Mouse (Mus musculus) MEL (cell line): ENCODE measurements at regions not wholly inside any gene's neighbourhood (a gene's known extent, or its start where the extent isn't known, plus 50 kb on each side); places are given as distances from the start of the nearest gene placed in this dataset.

Experiments used
- DNase-seq: peaks from one replicate; pipeline ENCODE4 v3.0.0; 2011; ENCODE audit warnings: low read depth, low spot score
- H3K27ac ChIP-seq: 2 replicates; pipeline ENCODE4 v1.5.1; 2012; ENCODE audit warnings: low read depth, mild to moderate bottlenecking, control low read depth, low read length, moderate library complexity; ENCODE audit not compliant: control insufficient read depth
- H3K27me3 ChIP-seq, 2 experiments: fragments of 150-350 bp in 1 of 2; sonication (generic) in 1 of 2; 2 replicates each; pipeline ENCODE4 v1.6.1; 2012; ENCODE audit warnings: low read length in 2 of 2, mild to moderate bottlenecking in 2 of 2, improper control_type of control experiment in 1 of 2, moderate library complexity in 1 of 2; ENCODE audit not compliant: insufficient read depth in 2 of 2, control insufficient read depth in 1 of 2
- H3K36me3 ChIP-seq, 2 experiments: 2 replicates each; pipeline ENCODE4 v1.6.1; 2012 to 2014; ENCODE audit warnings: low read length in 2 of 2, improper control_type of control experiment in 1 of 2, inconsistent platforms in 1 of 2, mild to moderate bottlenecking in 1 of 2; ENCODE audit not compliant: insufficient read depth in 2 of 2, control insufficient read depth in 1 of 2
- H3K4me1 ChIP-seq, 2 experiments: fragments of 150-350 bp in 1 of 2; sonication (generic) in 1 of 2; 2 replicates each; pipeline ENCODE4 v1.6.1; 2012; ENCODE audit warnings: low read length in 2 of 2, improper control_type of control experiment in 1 of 2, mild to moderate bottlenecking in 1 of 2; ENCODE audit not compliant: insufficient read depth in 2 of 2, control insufficient read depth in 1 of 2
- H3K4me3 ChIP-seq, 2 experiments: fragments of 150-350 bp in 1 of 2; sonication (generic) in 1 of 2; 2 replicates each; pipeline ENCODE4 v1.5.1; 2012; ENCODE audit warnings: low read depth in 2 of 2, low read length in 2 of 2, mild to moderate bottlenecking in 2 of 2, moderate library complexity in 2 of 2, control low read depth in 1 of 2, improper control_type of control experiment in 1 of 2; ENCODE audit not compliant: control insufficient read depth in 1 of 2, insufficient read depth in 1 of 2
- H3K79me2 ChIP-seq: 2 replicates; pipeline ENCODE4 v1.6.1; 2012; ENCODE audit warnings: mild to moderate bottlenecking, low read length, moderate library complexity; ENCODE audit not compliant: control insufficient read depth, poor library complexity, insufficient read depth
- H3K9ac ChIP-seq: 2 replicates; pipeline ENCODE4 v1.6.1; 2012; ENCODE audit warnings: low read depth, mild to moderate bottlenecking, control low read depth, low read length, moderate library complexity; ENCODE audit not compliant: control insufficient read depth, poor library complexity, severe bottlenecking
- H3K9me3 ChIP-seq: fragments of 150-350 bp; sonication (generic); replicated peaks from 2 replicates; pipeline ENCODE4 v1.6.1; 2012; ENCODE audit warnings: mild to moderate bottlenecking, low read length, improper control_type of control experiment, moderate library complexity; ENCODE audit not compliant: insufficient read depth
- BHLHE40 ChIP-seq: IDR thresholded peaks from 2 replicates; pipeline ENCODE4 v1.6.1; 2012; ENCODE audit warnings: low read depth, mild to moderate bottlenecking, inconsistent platforms, low read length, improper control_type of control experiment, borderline replicate concordance
- CHD2 ChIP-seq: IDR thresholded peaks from 2 replicates; pipeline ENCODE4 v1.6.1; 2011; ENCODE audit warnings: low read length, improper control_type of control experiment
- E2F4 ChIP-seq: IDR thresholded peaks from 2 replicates; pipeline ENCODE4 v1.6.1; 2011; ENCODE audit warnings: low read depth, low read length, improper control_type of control experiment, borderline replicate concordance
- GABPA ChIP-seq: IDR thresholded peaks from 2 replicates; pipeline ENCODE4 v1.6.1; 2012; ENCODE audit warnings: low read depth, mild to moderate bottlenecking, inconsistent platforms, low read length, improper control_type of control experiment, moderate library complexity
- GATA1 ChIP-seq: IDR thresholded peaks from 2 replicates; pipeline ENCODE4 v1.6.1; 2011; ENCODE audit warnings: low read depth, low read length, improper control_type of control experiment
- HCFC1 ChIP-seq: IDR thresholded peaks from 2 replicates; pipeline ENCODE4 v1.6.1; 2012; ENCODE audit warnings: low read depth, mild to moderate bottlenecking, inconsistent platforms, low read length, improper control_type of control experiment, moderate library complexity
- MAFK ChIP-seq: IDR thresholded peaks from 2 replicates; pipeline ENCODE4 v1.6.1; 2011; ENCODE audit warnings: low read depth, mild to moderate bottlenecking, low read length, improper control_type of control experiment, borderline replicate concordance
- MAX ChIP-seq: IDR thresholded peaks from 2 replicates; pipeline ENCODE4 v1.6.1; 2011; ENCODE audit warnings: low read length, improper control_type of control experiment
- MEF2A ChIP-seq: IDR thresholded peaks from 2 replicates; pipeline ENCODE4 v1.6.1; 2014; ENCODE audit warnings: low read depth, mild to moderate bottlenecking, inconsistent platforms, low read length, improper control_type of control experiment; ENCODE audit not compliant: poor library complexity, insufficient replicate concordance, severe bottlenecking; ENCODE audit errors: extremely low read depth
- MXI1 ChIP-seq: IDR thresholded peaks from 2 replicates; pipeline ENCODE4 v1.6.1; 2011; ENCODE audit warnings: mild to moderate bottlenecking, low read depth, low read length, improper control_type of control experiment
- MYB ChIP-seq: IDR thresholded peaks from 2 replicates; pipeline ENCODE4 v1.6.1; 2011; ENCODE audit warnings: mild to moderate bottlenecking, low read depth, low read length, improper control_type of control experiment
- MYC ChIP-seq: IDR thresholded peaks from 2 replicates; pipeline ENCODE4 v1.6.1; 2011; ENCODE audit warnings: low read depth, mild to moderate bottlenecking, low read length, improper control_type of control experiment, moderate library complexity
- NELFE ChIP-seq: IDR thresholded peaks from 2 replicates; pipeline ENCODE4 v1.6.1; 2011; ENCODE audit warnings: low read depth, low read length, improper control_type of control experiment
- POLR2A ChIP-seq, 2 experiments: IDR thresholded peaks; 2 replicates each; pipeline ENCODE4 v1.6.1; 2011 to 2012; ENCODE audit warnings: low read length in 2 of 2, mild to moderate bottlenecking in 2 of 2, control low read depth in 1 of 2, improper control_type of control experiment in 1 of 2, low read depth in 1 of 2, moderate library complexity in 1 of 2; ENCODE audit not compliant: control insufficient read depth in 1 of 2, insufficient read depth in 1 of 2, poor library complexity in 1 of 2
- RAD21 ChIP-seq: IDR thresholded peaks from 2 replicates; pipeline ENCODE4 v1.6.1; 2011; ENCODE audit warnings: mild to moderate bottlenecking, low read depth, low read length, improper control_type of control experiment
- TBP ChIP-seq: IDR thresholded peaks from 2 replicates; pipeline ENCODE4 v1.8.0; 2011; ENCODE audit warnings: low read depth, low read length, improper control_type of control experiment
- TCF12 ChIP-seq: IDR thresholded peaks from 2 replicates; pipeline ENCODE4 v1.6.1; 2014; ENCODE audit warnings: low read depth, mild to moderate bottlenecking, inconsistent platforms, low read length, improper control_type of control experiment, moderate library complexity
- UBTF ChIP-seq: IDR thresholded peaks from 2 replicates; pipeline ENCODE4 v1.6.1; 2012; ENCODE audit warnings: low read depth, mild to moderate bottlenecking, inconsistent platforms, low read length, improper control_type of control experiment, moderate library complexity, borderline replicate concordance; ENCODE audit not compliant: insufficient read depth
- USF2 ChIP-seq, 2 experiments: IDR thresholded peaks; 2 replicates each; pipeline ENCODE4 v1.6.1; 2011 to 2012; ENCODE audit warnings: improper control_type of control experiment in 2 of 2, low read length in 2 of 2, borderline replicate concordance in 1 of 2, inconsistent platforms in 1 of 2, low read depth in 1 of 2, mild to moderate bottlenecking in 1 of 2; ENCODE audit not compliant: insufficient read depth in 1 of 2
- ZC3H11A ChIP-seq: IDR thresholded peaks from 2 replicates; pipeline ENCODE4 v1.6.1; 2012; ENCODE audit warnings: low read depth, mild to moderate bottlenecking, inconsistent platforms, low read length, improper control_type of control experiment
- ZKSCAN1 ChIP-seq: IDR thresholded peaks from 2 replicates; pipeline ENCODE4 v1.6.1; 2012; ENCODE audit warnings: low read depth, mild to moderate bottlenecking, inconsistent platforms, low read length, improper control_type of control experiment, moderate library complexity
- ZNF384 ChIP-seq: IDR thresholded peaks from 2 replicates; pipeline ENCODE4 v1.6.1; 2012; ENCODE audit warnings: low read depth, mild to moderate bottlenecking, inconsistent platforms, low read length, improper control_type of control experiment

- DNase-seq = no peak
These were observed 269.5 kb upstream of the Tle3 start for GRCm38 (mm10) chr9:61102451-61103358.

GRCm38 (mm10) chr9:61105550-61106280, 266.5 kb upstream of the Tle3 start:
- TF ChIP-seq NELFE (no peak), ZKSCAN1 (no peak), UBTF (no peak), CHD2 (no peak), MYC (no peak), MEF2A (no peak), RAD21 (no peak), MAFK (no peak)
- Histone ChIP-seq H3K79me2 (no peaks in the 10 kb centered on the region), H3K9ac (no peak overlapping the region), H3K4me1 (no peaks in the 10 kb centered on the region), H3K27ac (no peak overlapping the region), H3K27me3 (peaks cover 0 to 2% of the 10 kb centered on the region in 2 experiments; a peak in 2 of 4 replicates), H3K9me3 (no peaks in the 10 kb centered on the region), H3K36me3 (no peaks in the 10 kb centered on the region), H3K4me3 (no peak overlapping the region)
- peak; percentile 11 for DNase-seq

More at GRCm38 (mm10) chr9:61102451-61103358, 269.5 kb upstream of the Tle3 start:
- no peaks in the 10 kb centered on the region; a peak in 2 of 4 replicates for H3K27me3 ChIP-seq
- no peak overlapping the region for H3K4me3 ChIP-seq
- no peaks in the 10 kb centered on the region for H3K79me2 ChIP-seq
- no peak overlapping the region for H3K27ac ChIP-seq
- no peaks in the 10 kb centered on the region for H3K36me3 ChIP-seq
- TF ChIP-seq MXI1 = no peak
- TF ChIP-seq HCFC1 = no peak
- no peak for TF ChIP-seq TCF12
- no peak for TF ChIP-seq BHLHE40
- TF ChIP-seq ZKSCAN1 = no peak
- TF ChIP-seq MAFK = no peak
- TF ChIP-seq ZC3H11A = no peak
- no peak for TF ChIP-seq MAX
- TF ChIP-seq E2F4 = no peak
- TF ChIP-seq ZNF384 = no peak
- TF ChIP-seq MYB = no peak
- TF ChIP-seq GABPA = no peak
- TF ChIP-seq GATA1 = no peak
- TF ChIP-seq TBP = no peak
- TF ChIP-seq POLR2A (IDR thresholded peaks at IDR 0.05; ENCODE audit: control insufficient read depth in 1 of 2, insufficient read depth in 1 of 2, low read depth in 1 of 2, low read length in 2 of 2, poor library complexity in 1 of 2) = no peak
- no peak for TF ChIP-seq USF2 (IDR thresholded peaks at IDR 0.05; ENCODE audit: borderline replicate concordance in 1 of 2, insufficient read depth in 1 of 2, low read depth in 1 of 2, low read length in 2 of 2)
- H3K4me1 ChIP-seq = no peaks in the 10 kb centered on the region
- H3K9ac ChIP-seq = no peak overlapping the region
- no peaks in the 10 kb centered on the region for H3K9me3 ChIP-seq
